Mouse (Mus musculus) hindbrain, postnatal 0 days (tissue): ENCODE data around the gene Bfsp2. TPM values are rescaled to one million over a fixed set of nuclear protein-coding genes. Genes with fewer than 3 reads are reported as not detected.

ENCODE experiments used
- ATAC-seq: fragments of 200-750 bp; cut with Nextera tagmentation; 2 replicates; pipeline ENCODE4 v1.8.0; 2017; ENCODE audit warnings: mild to moderate bottlenecking, moderate TSS enrichment, moderate library complexity
- DNase-seq: peaks from one replicate; pipeline ENCODE4 v3.0.0-alpha.2; 2015; ENCODE audit warnings: low spot score
- H3K27ac ChIP-seq: fragments of 300-500 bp; sonication (generic); 2 replicates; pipeline ENCODE4 v1.5.1; 2014; ENCODE audit warnings: mild to moderate bottlenecking
- H3K27me3 ChIP-seq: fragments of 300-500 bp; sonication (generic); 2 replicates; pipeline ENCODE4 v1.6.1; 2014; ENCODE audit warnings: low read length, mixed read lengths; ENCODE audit not compliant: insufficient read depth
- H3K36me3 ChIP-seq: fragments of 300-500 bp; sonication (generic); 2 replicates; pipeline ENCODE4 v1.6.1; 2014; ENCODE audit warnings: low read length, mixed read lengths; ENCODE audit not compliant: insufficient read depth
- H3K4me1 ChIP-seq: fragments of 300-500 bp; sonication (generic); 2 replicates; pipeline ENCODE4 v1.6.1; 2014; ENCODE audit warnings: antibody characterized with exemption, low read length, mixed read lengths; ENCODE audit not compliant: insufficient read depth
- H3K4me2 ChIP-seq: fragments of 300-500 bp; sonication (generic); 2 replicates; pipeline ENCODE4 v1.6.1; 2014; ENCODE audit warnings: low read depth, mild to moderate bottlenecking, low read length, moderate library complexity, mixed read lengths
- H3K4me3 ChIP-seq: fragments of 300-500 bp; sonication (generic); 2 replicates; pipeline ENCODE4 v1.5.1; 2014; ENCODE audit warnings: low read length
- H3K9ac ChIP-seq: fragments of 300-500 bp; sonication (generic); replicated peaks from 2 replicates; pipeline ENCODE4 v1.6.1; 2014; ENCODE audit warnings: mild to moderate bottlenecking, low read length, moderate library complexity, mixed read lengths
- H3K9me3 ChIP-seq: fragments of 300-500 bp; sonication (generic); 2 replicates; pipeline ENCODE4 v1.6.1; 2016; ENCODE audit warnings: low read length, mixed read lengths
- CTCF ChIP-seq: IDR thresholded peaks from 2 replicates; pipeline ENCODE4 v1.5.1; 2016; ENCODE audit warnings: antibody characterized with exemption, control low read depth, low read depth
- WGBS: fragments of 180-500 bp; shearing (Covaris S2); extraction: QIAGEN DNeasy Blood & Tissue Kit; methylation state at CpG from one replicate; pipeline ENCODE4 v1.1.7; 2014; 5-methylcytosine and 5-hydroxymethylcytosine counted together
- polyA plus RNA-seq: library from polyadenylated mRNA; unstranded; fragments of >200 nt; fragmentation: Nextera tagmentation; extraction: Ambion mirVana; gene quantifications from 2 replicates; pipeline ENCODE4 v1.2.1, GENCODE M21; 2015
- total RNA-seq: library from RNA; depleted of rRNA; stranded (reverse); fragments of >200 nt; gene quantifications from 2 replicates; pipeline ENCODE4 v1.2.3, GENCODE M21; 2014

Gene Bfsp2
- total and polyA plus RNA-seq, 2 experiments from 2014 or later, result 4.2 to 8.7 TPM

DNA sequence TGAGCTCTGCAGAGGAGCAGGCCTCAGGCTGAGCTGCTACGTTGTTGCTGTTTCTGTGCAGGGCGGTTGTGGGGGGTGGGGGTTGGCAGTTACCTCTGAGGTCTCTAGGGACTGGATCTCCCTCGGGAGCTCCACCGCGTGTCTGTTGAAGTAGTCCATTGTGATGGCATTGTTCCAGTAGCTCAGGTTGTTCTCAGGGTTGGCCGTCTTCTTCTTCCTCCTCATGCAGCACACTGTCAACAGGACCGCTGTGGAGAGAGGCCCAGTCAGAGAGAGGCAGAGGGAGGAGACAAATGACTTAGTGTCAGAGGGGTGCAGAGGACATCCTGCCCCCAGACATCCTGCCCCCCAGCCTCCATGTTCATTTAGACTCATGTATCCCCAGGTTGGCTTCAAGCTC is 8.9 kb upstream of the Bfsp2 start:
- Histone ChIP-seq H3K27me3 (no peaks in the 10 kb centered on the region), H3K27ac (no peak overlapping the region), H3K4me2 (no peak overlapping the region), H3K4me1 (no peaks in the 10 kb centered on the region), H3K36me3 (no peaks in the 10 kb centered on the region), H3K4me3 (no peak overlapping the region), H3K9ac (no peak overlapping the region), H3K9me3 (no peaks in the 10 kb centered on the region)
- ATAC-seq (no peak), DNase-seq (no peak)
- TF ChIP-seq CTCF, result no peak
- 65% methylated on average over 7 of the region's 7 CpGs for WGBS

- ATAC-seq, result 0 out of 2 replicates have a peak, but pooled peaks have one; percentile 33
- Histone ChIP-seq H3K27me3 (no peaks in the 10 kb centered on the region), H3K4me2 (no peak overlapping the region), H3K9ac (no peak overlapping the region), H3K27ac (no peak overlapping the region), H3K4me3 (no peak overlapping the region), H3K36me3 (no peaks in the 10 kb centered on the region), H3K9me3 (no peaks in the 10 kb centered on the region), H3K4me1 (no peaks in the 10 kb centered on the region)
- DNase-seq, result peak; percentile 63
- 80% methylated on average over 6 of the region's 6 CpGs for WGBS
- TF ChIP-seq CTCF, result no peak
Observed at GRCm38 (mm10) chr9:103486262-103486661, 6.0 kb upstream of the Bfsp2 start.

GRCm38 (mm10) chr9:103485606-103486005 is 5.4 kb upstream of the Bfsp2 start:
- Histone ChIP-seq H3K9me3 (no peaks in the 10 kb centered on the region), H3K4me2 (no peak overlapping the region), H3K4me3 (no peak overlapping the region), H3K36me3 (no peaks in the 10 kb centered on the region), H3K9ac (no peak overlapping the region), H3K27me3 (no peaks in the 10 kb centered on the region), H3K4me1 (no peaks in the 10 kb centered on the region), H3K27ac (no peak overlapping the region)
- ATAC-seq (no peak), DNase-seq (no peak)
- TF ChIP-seq CTCF, result no peak
- WGBS, result 48% methylated on average over 8 of the region's 8 CpGs

DNA sequence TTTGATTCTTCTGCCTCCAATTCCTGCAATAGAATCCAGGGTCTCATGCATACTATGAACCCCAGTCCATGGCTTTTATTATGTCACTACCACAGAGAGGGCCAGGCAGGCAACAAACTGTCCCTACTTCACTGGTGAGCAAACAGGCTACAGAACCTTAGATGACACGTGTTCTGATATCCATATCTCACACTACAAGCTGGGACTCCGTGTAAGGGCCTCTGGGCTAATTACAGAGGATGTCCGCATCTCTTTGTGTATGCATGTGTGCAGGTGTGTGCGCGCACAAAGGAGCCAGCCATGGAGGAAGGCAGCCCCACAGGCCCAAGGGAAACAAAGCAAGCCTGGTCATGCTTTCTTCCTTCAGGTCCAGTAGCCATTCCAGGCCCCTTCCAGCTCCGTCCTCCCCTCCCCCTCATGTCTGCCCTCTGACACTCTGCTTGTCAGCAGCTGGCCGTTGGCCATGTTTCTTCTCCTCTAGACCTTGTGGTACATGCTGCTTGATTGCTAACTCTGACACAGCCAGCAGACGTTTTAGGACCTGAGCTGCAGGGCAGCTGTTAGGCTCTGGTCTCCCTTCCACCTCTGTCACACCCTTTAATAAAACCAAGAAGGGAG is 492 bp upstream of the Bfsp2 start:
- no peak overlapping the region for H3K27ac ChIP-seq
- no peaks in the 10 kb centered on the region for H3K4me1 ChIP-seq
- peak; percentile 58 for ATAC-seq
- H3K27me3 ChIP-seq, result no peaks in the 10 kb centered on the region
- H3K36me3 ChIP-seq, result no peaks in the 10 kb centered on the region
- TF ChIP-seq CTCF, result no peak
- H3K9me3 ChIP-seq, result no peaks in the 10 kb centered on the region
- 32% methylated on average over 8 of the region's 8 CpGs for WGBS
- H3K4me2 ChIP-seq, result no peak overlapping the region
- DNase-seq, result peak; percentile 69
- H3K4me3 ChIP-seq, result no peak overlapping the region
- H3K9ac ChIP-seq, result no peak overlapping the region

- H3K36me3 ChIP-seq, result no peaks in the 10 kb centered on the region
- WGBS, result 81% methylated on average over 6 of the region's 6 CpGs
Observed at GRCm38 (mm10) chr9:103475414-103475813, 4.8 kb downstream of the Bfsp2 start.

DNA sequence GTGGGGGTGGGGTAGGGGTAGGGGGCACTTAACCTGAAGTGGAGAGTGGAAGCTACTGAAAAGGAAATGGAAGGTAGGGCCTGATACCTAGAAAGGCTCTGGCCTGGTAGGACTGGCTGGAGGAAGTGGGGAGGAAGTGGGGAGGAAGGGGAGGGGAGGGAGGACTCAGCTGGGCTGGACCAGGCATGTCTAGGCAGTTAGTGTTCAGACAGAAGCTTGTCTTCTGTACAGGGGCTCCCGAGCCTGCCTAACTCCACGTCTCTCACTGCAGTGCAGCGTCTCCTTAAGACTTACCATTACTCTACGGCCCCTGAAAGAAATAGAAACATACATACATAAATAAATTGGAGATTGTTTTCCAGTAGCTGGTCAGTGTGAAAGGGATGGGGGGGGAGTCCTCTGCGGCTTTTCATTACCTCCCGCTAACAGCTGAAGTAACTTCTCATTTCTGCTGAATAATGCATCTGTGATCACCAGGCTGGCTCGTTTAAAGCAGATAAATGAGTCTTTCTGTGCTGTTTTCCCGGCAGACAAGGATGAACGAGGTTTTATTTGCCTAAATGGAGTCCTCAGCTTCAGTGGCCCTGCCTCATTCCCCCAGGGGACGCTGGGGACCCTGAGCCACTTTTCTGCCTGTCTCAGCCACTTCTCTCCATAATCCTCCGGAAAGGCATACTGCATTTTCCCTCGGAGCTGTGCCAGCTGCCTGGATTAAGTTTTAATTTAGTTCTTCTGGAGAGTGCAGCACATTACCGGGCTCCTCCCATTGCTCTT is 6.1 kb downstream of the Bfsp2 start:
- no peaks in the 10 kb centered on the region for H3K4me1 ChIP-seq
- H3K9me3 ChIP-seq, result no peaks in the 10 kb centered on the region
- no peaks in the 10 kb centered on the region for H3K27me3 ChIP-seq
- H3K9ac ChIP-seq, result no peak overlapping the region
- DNase-seq (peak; percentile 56), ATAC-seq (peak; percentile 50; the same call in 1 of the 2 replicates)
- 18% methylated on average over 13 of the region's 13 CpGs for WGBS
- no peak overlapping the region for H3K4me3 ChIP-seq
- 0 out of 2 replicates have a peak overlapping the region, but pooled peaks have one; percentile 42 for H3K27ac ChIP-seq
- no peak; the same call in 1 of the 2 replicates for TF ChIP-seq CTCF
- H3K4me2 ChIP-seq, result peak overlapping the region; percentile 10; the same call in 1 of the 2 replicates
- no peaks in the 10 kb centered on the region for H3K36me3 ChIP-seq

More at GRCm38 (mm10) chr9:103475414-103475813, 4.8 kb downstream of the Bfsp2 start:
- H3K9ac ChIP-seq, result no peak overlapping the region
- H3K4me2 ChIP-seq, result no peak overlapping the region
- no peak for TF ChIP-seq CTCF
- no peaks in the 10 kb centered on the region for H3K9me3 ChIP-seq
- ATAC-seq (no peak), DNase-seq (no peak)
- H3K4me1 ChIP-seq, result no peaks in the 10 kb centered on the region
- no peak overlapping the region for H3K4me3 ChIP-seq
- H3K27me3 ChIP-seq, result no peaks in the 10 kb centered on the region
- H3K27ac ChIP-seq, result no peak overlapping the region

GRCm38 (mm10) chr9:103471784-103472183 is 8.4 kb downstream of the Bfsp2 start:
- H3K4me3 ChIP-seq, result no peak overlapping the region
- H3K4me2 ChIP-seq, result no peak overlapping the region
- 21% methylated on average over 11 of the region's 11 CpGs for WGBS
- ATAC-seq (no peak), DNase-seq (peak; percentile 45)
- no peaks in the 10 kb centered on the region for H3K4me1 ChIP-seq
- no peaks in the 10 kb centered on the region for H3K36me3 ChIP-seq
- H3K27me3 ChIP-seq, result no peaks in the 10 kb centered on the region
- TF ChIP-seq CTCF, result no peak
- H3K27ac ChIP-seq, result no peak overlapping the region
- no peak overlapping the region for H3K9ac ChIP-seq
- H3K9me3 ChIP-seq, result no peaks in the 10 kb centered on the region
